Comparison of ENCODE assay signal across 19 mouse cellular contexts in the genomic region with DNA sequence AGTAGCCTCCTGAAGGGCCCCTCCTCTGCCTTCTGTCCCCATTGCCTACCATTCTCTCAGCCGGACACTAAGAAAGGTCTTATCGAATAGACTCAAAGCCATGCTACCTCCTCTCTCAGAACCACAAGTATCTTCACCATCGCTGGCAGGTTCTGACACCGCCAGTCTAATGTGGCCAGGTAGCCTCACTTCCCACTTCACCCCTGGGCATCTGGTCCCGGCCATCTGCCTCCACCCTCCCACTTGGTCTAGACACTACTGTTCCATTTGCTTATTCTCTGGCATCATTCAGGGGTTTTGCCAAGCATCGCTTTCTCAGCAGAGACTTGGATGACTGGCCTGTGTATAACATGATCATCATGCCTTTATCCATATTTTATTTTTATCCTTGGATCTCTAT.
"Had no signal": no experiment of that assay in that cellular context is flagged by ENCODE, and none has a peak within 500 bp of the region (broad histone marks: within the 10 kb centered on the region; RNA-seq: fewer than 3 reads in every experiment).

No protein-coding gene starts in this region.

- H3K9me3 ChIP-seq: limb, embryonic 12.5 days; limb, embryonic 15.5 days; liver, embryonic 12.5 days; liver, embryonic 15.5 days; lung, embryonic 15.5 days; midbrain, embryonic 10.5 days; midbrain, embryonic 13.5 days; neural tube, embryonic 13.5 days had no signal

- H3K4me1 ChIP-seq: limb, embryonic 12.5 days; limb, embryonic 15.5 days; lung, embryonic 15.5 days; megakaryocyte, embryonic 14.5 days; midbrain, embryonic 10.5 days; midbrain, embryonic 13.5 days; neural tube, embryonic 13.5 days had no signal

- ATAC-seq: liver, embryonic 12.5 days; midbrain, embryonic 13.5 days; midbrain, embryonic 16.5 days had no signal

- H3K9ac ChIP-seq: limb, embryonic 12.5 days; limb, embryonic 15.5 days; liver, embryonic 12.5 days; liver, embryonic 15.5 days; lung, embryonic 15.5 days; midbrain, embryonic 13.5 days; neural tube, embryonic 13.5 days had no signal

- H3K4me3 ChIP-seq: limb, embryonic 12.5 days; limb, embryonic 15.5 days; liver, embryonic 12.5 days; liver, embryonic 15.5 days; lung, embryonic 15.5 days; megakaryocyte, embryonic 14.5 days; midbrain, embryonic 10.5 days; midbrain, embryonic 13.5 days; myocyte; neural tube, embryonic 13.5 days had no signal

- DNase-seq: kidney, postnatal 25 days; left cerebral cortex, postnatal 4 days; lung, adult 18-20 months; lung, postnatal 10 days; lung, postnatal 36 days; thymus, adult 18-20 months; thymus, postnatal 36 days had no signal

- H3K27ac ChIP-seq: kidney, postnatal 0 days; limb, embryonic 12.5 days; limb, embryonic 15.5 days; liver, embryonic 12.5 days; liver, embryonic 15.5 days; lung, embryonic 15.5 days; midbrain, embryonic 10.5 days; midbrain, embryonic 13.5 days; neural tube, embryonic 13.5 days had no signal

- H3K36me3 ChIP-seq: limb, embryonic 12.5 days; limb, embryonic 15.5 days; liver, embryonic 12.5 days; liver, embryonic 15.5 days; lung, embryonic 15.5 days; midbrain, embryonic 10.5 days; midbrain, embryonic 13.5 days; neural tube, embryonic 13.5 days had no signal

- H3K4me2 ChIP-seq: limb, embryonic 12.5 days; limb, embryonic 15.5 days; liver, embryonic 12.5 days; liver, embryonic 15.5 days; lung, embryonic 15.5 days; midbrain, embryonic 13.5 days; neural tube, embryonic 13.5 days had no signal

- H3K27me3 ChIP-seq: limb, embryonic 12.5 days; limb, embryonic 15.5 days; liver, embryonic 12.5 days; liver, embryonic 15.5 days; lung, embryonic 15.5 days; midbrain, embryonic 13.5 days; neural tube, embryonic 13.5 days had no signal
